Mouse (Mus musculus) forebrain, embryonic 10.5 days (tissue): ENCODE data around the gene Nr4a1. TPM values are rescaled to one million over a fixed set of nuclear protein-coding genes. Genes with fewer than 3 reads are reported as not detected.
A peak's percentile ranks its signal among the peaks of the same experiment; 100 is the strongest.

Experiments used
- DNase-seq: peaks from one replicate; pipeline ENCODE4 v3.0.0-alpha.2; 2017; ENCODE audit warnings: low spot score; ENCODE audit errors: extremely low spot score
- H3K27ac ChIP-seq: fragments of 300-500 bp; sonication (generic); 2 replicates; pipeline ENCODE4 v1.5.1; 2016; ENCODE audit warnings: mild to moderate bottlenecking
- H3K27me3 ChIP-seq: fragments of 300-500 bp; sonication (generic); 2 replicates; pipeline ENCODE4 v1.6.1; 2016; ENCODE audit warnings: mild to moderate bottlenecking; ENCODE audit not compliant: poor library complexity, severe bottlenecking
- H3K36me3 ChIP-seq: fragments of 300-500 bp; sonication (generic); replicated peaks from 2 replicates; pipeline ENCODE4 v1.6.1; 2016; ENCODE audit warnings: mild to moderate bottlenecking, moderate library complexity
- H3K4me1 ChIP-seq: fragments of 300-500 bp; sonication (generic); 2 replicates; pipeline ENCODE4 v1.6.1; 2016
- H3K4me3 ChIP-seq: fragments of 300-500 bp; sonication (generic); 2 replicates; pipeline ENCODE4 v1.5.1; 2016; ENCODE audit warnings: mild to moderate bottlenecking, moderate library complexity
- H3K9me3 ChIP-seq: fragments of 300-500 bp; sonication (generic); 2 replicates; pipeline ENCODE4 v1.6.1; 2016; ENCODE audit warnings: mild to moderate bottlenecking, moderate library complexity
- WGBS: fragments of 180-500 bp; shearing (Covaris S2); methylation state at CpG from one replicate; pipeline ENCODE4 v1.1.7; 2016; 5-methylcytosine and 5-hydroxymethylcytosine counted together
- polyA plus RNA-seq: library from polyadenylated mRNA; unstranded; fragments of >200 nt; fragmentation: Nextera tagmentation; extraction: Ambion mirVana; gene quantifications from 2 replicates; pipeline ENCODE4 v1.2.1, GENCODE M21; 2016

Gene Nr4a1
- polyA plus RNA-seq, 1 experiment from 2014 or later = 5.2 TPM

DNA sequence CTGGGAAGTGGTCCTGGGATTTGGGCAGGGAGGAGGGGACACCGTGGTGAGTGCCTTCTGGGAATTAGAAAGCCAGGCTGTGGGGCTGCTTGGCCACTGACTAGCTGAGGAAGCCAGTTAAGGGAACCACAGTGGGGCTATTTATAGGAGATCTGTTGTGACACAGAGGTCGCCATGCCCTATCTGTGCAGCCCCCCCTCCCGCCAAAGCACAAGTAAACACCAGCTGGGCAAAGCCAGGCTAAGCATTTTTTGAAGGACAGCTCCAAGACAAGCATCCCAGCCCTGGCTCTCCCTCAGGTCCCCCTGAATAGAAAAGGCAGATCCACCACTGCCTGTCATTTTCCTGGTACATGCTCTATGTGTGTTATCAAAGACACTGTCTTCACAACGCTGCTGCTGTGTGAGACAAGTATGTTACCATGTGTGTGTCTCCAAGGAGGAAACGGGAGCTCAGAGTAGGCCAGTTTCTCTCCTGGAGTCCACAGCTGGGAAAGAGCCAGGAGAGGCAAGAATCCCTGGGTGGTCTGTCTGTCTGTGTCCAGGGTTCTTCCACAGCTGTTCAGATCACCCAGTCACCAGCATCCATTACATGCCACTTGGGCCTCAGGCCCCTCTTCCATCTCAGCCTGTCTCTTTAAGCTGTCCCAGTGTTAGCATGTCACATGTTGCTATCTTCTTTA is 5.9 kb upstream of the Nr4a1 start:
- H3K4me3 ChIP-seq = no peak overlapping the region
- no peaks in the 10 kb centered on the region for H3K9me3 ChIP-seq
- WGBS = 52% methylated on average over 5 of the region's 5 CpGs
- peaks cover 18% of the 10 kb centered on the region for H3K27me3 ChIP-seq
- H3K36me3 ChIP-seq = no peaks in the 10 kb centered on the region
- DNase-seq = no peak
- peak overlapping the region; percentile 11; the same call in 1 of the 2 replicates for H3K27ac ChIP-seq
- peaks cover 29% of the 10 kb centered on the region for H3K4me1 ChIP-seq

DNA sequence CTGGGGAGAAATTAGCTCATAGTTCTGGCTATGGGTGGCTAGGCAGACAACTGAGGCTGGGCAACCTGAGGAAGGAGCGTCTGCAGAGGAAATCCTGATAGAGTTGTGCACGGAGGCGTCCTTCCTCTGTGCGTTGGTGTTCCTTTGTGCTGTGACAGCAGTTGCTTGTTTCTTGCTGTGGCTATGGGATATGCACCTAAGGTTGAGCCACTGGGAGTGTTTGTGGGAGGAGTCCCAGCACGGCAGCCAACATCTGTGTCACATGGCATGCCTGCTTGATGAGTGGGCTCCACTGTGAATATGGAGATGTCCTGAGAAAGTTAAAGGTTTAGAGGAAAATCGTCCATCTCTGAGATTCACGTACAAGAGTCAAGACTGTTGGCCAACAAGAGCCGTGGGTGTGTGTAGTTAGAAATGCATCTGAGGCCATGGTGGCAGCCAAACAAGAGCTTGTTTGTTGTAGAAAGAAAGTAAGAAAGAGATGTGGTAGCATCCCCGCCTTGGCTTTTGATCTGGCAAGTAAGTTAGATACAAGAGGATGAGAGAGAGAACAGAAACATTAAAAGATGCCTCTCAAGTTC is 3.8 kb upstream of the Nr4a1 start:
- H3K4me1 ChIP-seq = peaks cover 44% of the 10 kb centered on the region
- no peak for DNase-seq
- H3K4me3 ChIP-seq = no peak overlapping the region
- H3K36me3 ChIP-seq = no peaks in the 10 kb centered on the region
- 85% methylated on average over 9 of the region's 9 CpGs for WGBS
- H3K27me3 ChIP-seq = peaks cover 32% of the 10 kb centered on the region
- H3K9me3 ChIP-seq = no peaks in the 10 kb centered on the region
- H3K27ac ChIP-seq = no peak overlapping the region

DNA sequence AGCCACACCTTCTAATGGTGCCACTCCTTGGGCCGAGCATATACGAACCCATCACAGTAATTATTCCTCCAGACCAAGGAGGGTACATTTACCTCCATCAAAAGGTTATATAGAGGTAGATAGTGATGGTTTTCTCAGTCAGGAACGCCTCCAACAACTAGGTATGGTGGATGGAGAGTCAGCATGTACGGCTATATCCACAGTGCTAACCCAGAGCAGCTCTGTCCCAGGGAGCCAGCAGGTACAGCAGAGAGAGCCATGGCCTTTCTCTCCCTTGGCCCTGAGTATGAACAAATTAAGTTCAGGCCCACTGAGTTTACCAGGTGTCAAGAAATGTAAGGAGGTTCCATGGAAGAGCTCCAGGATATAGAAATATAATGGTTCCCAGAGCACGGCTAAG is 2.1 kb upstream of the Nr4a1 start:
- no peak for DNase-seq
- H3K9me3 ChIP-seq = no peaks in the 10 kb centered on the region
- H3K4me3 ChIP-seq = no peak overlapping the region
- H3K27ac ChIP-seq = no peak overlapping the region
- H3K36me3 ChIP-seq = no peaks in the 10 kb centered on the region
- 90% methylated on average over 5 of the region's 5 CpGs for WGBS
- peaks cover 42% of the 10 kb centered on the region for H3K4me1 ChIP-seq
- H3K27me3 ChIP-seq = peaks cover 38% of the 10 kb centered on the region

DNA sequence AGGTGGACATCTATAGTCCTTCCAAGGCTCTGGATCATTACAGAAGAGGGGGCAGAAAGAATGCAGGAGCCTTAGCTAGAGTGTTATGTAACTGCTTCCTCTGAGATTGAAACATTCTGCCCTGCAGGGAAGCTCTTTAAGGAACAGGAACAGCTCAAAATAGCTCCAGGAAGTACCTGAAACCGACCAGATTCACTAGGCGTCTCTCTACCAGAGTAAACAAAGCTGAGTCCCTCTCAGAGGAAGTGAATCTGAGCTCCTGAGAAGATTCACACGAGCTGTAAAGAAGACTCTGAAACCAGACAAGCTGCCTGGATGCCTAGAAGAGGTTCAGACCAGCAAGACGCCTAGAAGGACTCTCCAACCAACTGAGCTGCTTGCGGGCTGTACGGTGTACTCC is 1.5 kb upstream of the Nr4a1 start:
- no peak for DNase-seq
- WGBS = 89% methylated on average over 6 of the region's 6 CpGs

DNA sequence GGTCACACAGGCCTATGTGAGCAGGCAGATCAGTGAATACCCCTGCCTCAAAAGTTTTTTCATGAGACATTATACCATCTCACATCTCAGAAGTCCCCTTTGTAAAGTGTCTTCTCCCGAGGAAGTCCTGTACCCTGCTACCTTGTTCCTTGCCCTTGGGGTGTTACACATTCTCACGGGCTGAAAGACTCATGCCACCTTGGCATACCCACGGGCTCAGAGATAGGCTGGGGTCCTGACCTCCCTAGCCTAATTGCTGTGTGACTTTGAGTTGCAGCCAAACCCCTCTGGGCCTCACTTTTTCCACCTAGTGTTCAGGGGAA is 545 bp upstream of the Nr4a1 start:
- Histone ChIP-seq H3K9me3 (no peaks in the 10 kb centered on the region), H3K27ac (peak overlapping the region; percentile 90), H3K27me3 (peaks cover 34% of the 10 kb centered on the region), H3K36me3 (0 out of 2 replicates have a peak, but pooled peaks cover 4% of the 10 kb centered on the region), H3K4me1 (peaks cover 30% of the 10 kb centered on the region), H3K4me3 (peak overlapping the region; percentile 69)
- DNase-seq = no peak
- WGBS = 44% methylated on average over 3 of the region's 3 CpGs

More for the DNA sequence above, 1.5 kb upstream of the Nr4a1 start:
- peaks cover 38% of the 10 kb centered on the region for H3K4me1 ChIP-seq
- H3K4me3 ChIP-seq = no peak overlapping the region
- H3K27ac ChIP-seq = no peak overlapping the region
- no peaks in the 10 kb centered on the region for H3K9me3 ChIP-seq
- no peaks in the 10 kb centered on the region for H3K36me3 ChIP-seq
- peaks cover 39% of the 10 kb centered on the region for H3K27me3 ChIP-seq

DNA sequence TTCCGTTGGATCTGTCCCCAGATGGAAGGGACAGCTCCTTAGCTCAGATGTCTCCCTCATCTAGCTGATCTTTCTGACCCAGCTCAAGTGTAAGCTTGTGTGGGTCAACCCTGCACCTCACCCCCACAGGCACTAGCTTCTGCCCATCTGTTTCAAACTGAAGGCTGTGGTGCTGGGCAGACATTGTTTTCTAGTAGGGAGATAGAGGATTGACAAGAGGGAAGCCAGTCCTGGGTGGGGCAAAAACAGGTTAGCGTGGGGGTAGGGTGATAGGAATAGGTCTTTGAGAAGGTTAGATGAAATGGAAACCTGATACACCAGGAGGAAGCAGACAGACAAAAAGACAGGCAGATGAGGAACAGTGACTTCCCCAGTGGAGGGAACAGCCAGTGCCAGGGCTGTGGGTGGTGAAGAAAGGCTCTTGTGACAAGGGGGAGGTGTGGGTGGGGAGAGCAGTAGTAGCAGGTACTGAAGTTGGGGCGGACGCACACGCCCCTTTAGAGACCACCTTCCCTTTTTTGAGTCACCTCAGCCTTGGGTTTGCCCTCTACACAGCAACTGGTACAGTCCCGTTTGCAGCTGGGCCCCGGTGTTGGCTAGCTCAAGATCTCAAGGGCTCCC is 1.9 kb downstream of the Nr4a1 start:
- peaks cover 41% of the 10 kb centered on the region for H3K4me1 ChIP-seq
- 89% methylated on average over 7 of the region's 7 CpGs for WGBS

DNA sequence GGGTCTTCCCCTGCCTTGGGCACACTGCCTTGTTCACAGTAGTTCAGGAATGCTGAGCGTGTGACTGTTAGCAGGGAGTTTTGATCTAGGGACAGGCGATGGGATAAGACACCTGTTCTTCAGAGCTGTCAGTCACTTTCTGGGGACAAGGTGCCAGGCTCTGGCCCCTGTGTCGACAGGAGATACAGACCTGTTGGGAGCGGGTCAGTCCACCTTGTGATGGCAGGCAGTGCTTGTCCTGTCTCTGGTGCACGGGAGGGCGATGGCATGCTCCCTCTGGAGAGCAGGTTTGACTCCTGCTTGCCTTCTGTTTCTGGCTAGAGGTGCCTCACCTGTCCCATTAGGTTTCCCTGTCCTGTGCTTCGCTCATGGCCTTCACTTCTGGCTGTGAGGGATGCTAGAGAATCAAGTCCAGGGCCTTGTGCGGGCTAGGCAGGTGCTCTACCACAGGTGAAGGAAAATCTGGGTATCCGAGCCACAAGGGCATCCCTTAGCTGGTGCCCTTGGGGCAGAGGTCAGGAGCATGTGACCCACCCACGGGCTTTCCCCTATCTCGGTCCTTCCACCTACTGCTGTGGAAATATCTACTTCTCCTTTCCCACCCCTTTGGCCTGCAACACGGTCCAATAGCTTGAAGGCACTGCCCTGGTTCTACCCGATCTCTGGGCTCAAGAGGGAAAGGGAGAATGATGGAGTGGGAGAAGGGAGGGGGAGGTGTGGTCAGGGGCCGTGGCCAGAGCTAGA is 2.6 kb downstream of the Nr4a1 start:
- 82% methylated on average over 14 of the region's 14 CpGs for WGBS
- Histone ChIP-seq H3K27me3 (peaks cover 34% of the 10 kb centered on the region), H3K9me3 (no peaks in the 10 kb centered on the region), H3K4me3 (no peak overlapping the region), H3K27ac (0 out of 2 replicates have a peak overlapping the region, but pooled peaks have one; percentile 44), H3K36me3 (0 out of 2 replicates have a peak, but pooled peaks cover 4% of the 10 kb centered on the region), H3K4me1 (peaks cover 45% of the 10 kb centered on the region)
- DNase-seq = no peak

More for the DNA sequence above, 1.9 kb downstream of the Nr4a1 start:
- H3K4me3 ChIP-seq = no peak overlapping the region
- H3K9me3 ChIP-seq = no peaks in the 10 kb centered on the region
- 0 out of 2 replicates have a peak, but pooled peaks cover 4% of the 10 kb centered on the region for H3K36me3 ChIP-seq
- H3K27ac ChIP-seq = no peak overlapping the region
- peaks cover 34% of the 10 kb centered on the region for H3K27me3 ChIP-seq
- no peak for DNase-seq

DNA sequence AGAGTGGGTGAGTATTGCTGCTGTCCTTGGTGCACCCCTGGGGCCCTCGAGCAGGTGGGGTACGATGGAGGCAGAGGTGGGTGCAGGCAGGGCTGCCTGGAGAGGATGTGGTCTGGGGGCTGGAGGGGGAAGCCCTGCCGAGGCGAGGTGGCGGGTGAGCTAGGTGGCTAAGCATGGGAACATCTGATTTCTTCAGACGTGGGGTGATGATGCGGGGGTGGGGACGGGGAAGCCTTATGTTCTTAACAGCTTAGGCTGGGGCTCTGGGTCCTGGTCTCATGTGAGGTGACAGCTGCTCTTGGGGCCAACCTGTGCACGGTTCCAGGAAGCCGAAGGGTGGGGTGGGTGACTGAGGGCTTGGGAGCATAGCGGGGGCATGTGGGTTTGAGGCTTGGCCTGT is 4.4 kb downstream of the Nr4a1 start:
- H3K27me3 ChIP-seq = peaks cover 18% of the 10 kb centered on the region
- no peak for DNase-seq
- H3K27ac ChIP-seq = no peak overlapping the region
- peaks cover 53% of the 10 kb centered on the region for H3K4me1 ChIP-seq
- no peak overlapping the region for H3K4me3 ChIP-seq
- no peaks in the 10 kb centered on the region for H3K9me3 ChIP-seq
- 0 out of 2 replicates have a peak, but pooled peaks cover 4% of the 10 kb centered on the region for H3K36me3 ChIP-seq
- WGBS = 88% methylated on average over 11 of the region's 11 CpGs

DNA sequence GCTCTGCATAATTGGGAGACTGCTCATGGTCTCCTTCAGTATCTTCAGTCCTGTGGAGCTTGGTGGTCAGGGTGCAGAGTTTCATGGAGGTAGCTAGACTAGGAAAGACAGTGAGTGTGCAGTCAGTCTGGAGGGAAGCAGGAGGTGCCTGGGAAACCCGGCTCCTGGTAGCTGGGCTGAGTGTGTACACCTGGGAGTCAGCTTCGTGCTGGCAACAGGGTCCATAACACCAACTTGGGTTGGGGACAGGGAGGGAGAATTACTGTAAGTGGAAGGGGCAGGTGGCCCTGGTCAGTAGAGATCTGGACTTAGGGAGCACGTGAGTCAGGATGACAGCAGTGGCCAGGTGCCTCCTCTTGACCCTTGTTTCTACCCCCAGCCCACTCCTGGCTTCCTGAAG is 5.9 kb downstream of the Nr4a1 start:
- Histone ChIP-seq H3K4me1 (peaks cover 39% of the 10 kb centered on the region), H3K4me3 (no peak overlapping the region), H3K27me3 (peaks cover 19% of the 10 kb centered on the region), H3K9me3 (no peaks in the 10 kb centered on the region), H3K27ac (no peak overlapping the region), H3K36me3 (0 out of 2 replicates have a peak, but pooled peaks cover 4% of the 10 kb centered on the region)
- no peak for DNase-seq
- 87% methylated on average over 3 of the region's 3 CpGs for WGBS

DNA sequence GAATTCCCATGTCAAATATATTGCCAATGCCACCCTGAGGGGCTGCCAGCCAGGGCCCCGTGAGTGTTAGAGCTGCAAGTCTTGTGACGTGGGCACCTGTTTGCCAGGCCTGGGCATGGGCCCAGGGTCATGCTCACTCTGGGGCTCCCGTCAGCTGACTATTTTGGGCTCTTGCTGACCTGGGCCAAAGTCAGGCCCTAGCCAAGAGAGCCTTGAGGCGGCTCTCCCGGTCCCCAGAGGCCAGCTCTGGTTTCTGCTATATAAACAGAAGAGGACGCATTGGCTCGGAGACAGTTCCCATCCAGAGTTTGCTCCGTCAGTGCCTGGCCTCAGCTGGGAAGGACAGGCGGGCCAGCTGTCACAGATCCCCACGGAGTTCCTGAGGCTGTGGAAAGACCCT is 6.3 kb downstream of the Nr4a1 start:
- no peak overlapping the region for H3K27ac ChIP-seq
- peaks cover 38% of the 10 kb centered on the region for H3K4me1 ChIP-seq
- DNase-seq = no peak
- 77% methylated on average over 10 of the region's 10 CpGs for WGBS
- H3K4me3 ChIP-seq = no peak overlapping the region
- H3K36me3 ChIP-seq = 0 out of 2 replicates have a peak, but pooled peaks cover 4% of the 10 kb centered on the region
- H3K27me3 ChIP-seq = peaks cover 23% of the 10 kb centered on the region
- no peaks in the 10 kb centered on the region for H3K9me3 ChIP-seq

DNA sequence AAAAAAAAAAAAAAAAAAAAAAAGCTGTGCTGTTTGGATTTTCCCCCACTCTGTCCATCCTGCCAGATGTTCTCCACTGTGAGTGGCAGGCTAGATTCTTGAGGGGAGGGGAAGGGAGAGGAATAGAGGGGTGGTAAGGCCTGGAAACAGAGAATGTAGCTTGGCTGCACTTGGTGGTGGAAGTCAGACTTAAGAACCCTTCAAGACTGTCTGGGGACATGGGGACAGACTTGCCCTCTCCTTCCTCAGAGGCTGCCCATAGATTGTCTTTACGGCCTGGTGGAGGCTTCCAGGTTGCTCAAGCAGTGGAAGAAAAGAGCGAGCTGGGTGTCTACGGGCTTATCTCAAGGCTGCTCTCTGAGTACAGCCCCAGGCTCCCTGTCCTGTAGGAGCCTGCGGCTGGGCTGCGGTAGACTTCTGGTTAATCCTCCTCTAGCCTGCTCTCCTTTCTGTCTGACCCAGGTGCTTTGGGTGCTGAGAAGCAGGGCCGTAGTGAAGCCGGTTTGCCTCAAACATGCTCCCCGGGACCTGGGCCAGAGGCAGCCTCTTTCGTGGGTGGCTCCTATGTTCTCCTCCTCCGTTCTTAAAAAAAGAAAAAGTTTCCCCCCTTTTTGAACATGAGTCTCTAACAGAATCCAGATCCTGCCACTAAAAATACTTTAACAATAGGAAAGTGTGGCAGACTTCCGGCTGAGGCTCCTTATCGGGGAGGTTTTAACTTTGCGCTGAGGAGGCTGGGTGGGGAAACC is 7.0 kb downstream of the Nr4a1 start:
- H3K4me1 ChIP-seq = peaks cover 41% of the 10 kb centered on the region
- H3K36me3 ChIP-seq = 0 out of 2 replicates have a peak, but pooled peaks cover 4% of the 10 kb centered on the region
- 64% methylated on average over 13 of the region's 13 CpGs for WGBS
- peak overlapping the region; percentile 68 for H3K27ac ChIP-seq
- peaks cover 30% of the 10 kb centered on the region for H3K27me3 ChIP-seq
- H3K9me3 ChIP-seq = no peaks in the 10 kb centered on the region
- H3K4me3 ChIP-seq = no peak overlapping the region
- DNase-seq = no peak

DNA sequence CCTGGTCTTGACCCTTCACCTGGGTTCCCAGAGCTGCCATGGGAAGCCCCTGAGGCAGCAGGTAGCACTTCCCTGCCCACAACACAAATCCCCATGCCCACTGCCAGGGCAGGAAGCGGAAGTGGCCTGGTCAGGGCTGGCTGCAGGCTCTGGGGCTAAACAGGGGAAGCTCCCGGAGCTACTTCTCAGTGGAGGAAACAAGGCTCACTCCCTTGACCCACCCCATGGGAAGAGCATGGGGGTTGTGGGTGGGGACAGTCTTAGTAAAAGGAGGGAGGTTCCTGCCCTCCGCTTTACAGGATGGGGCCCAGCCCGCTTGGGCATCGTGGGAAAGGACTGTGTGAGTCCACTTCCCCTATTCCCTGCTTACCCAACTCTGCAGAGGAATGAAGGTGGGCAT is 8.4 kb downstream of the Nr4a1 start:
- Histone ChIP-seq H3K4me1 (peaks cover 44% of the 10 kb centered on the region), H3K9me3 (no peaks in the 10 kb centered on the region), H3K27ac (peak overlapping the region; percentile 2; the same call in 1 of the 2 replicates)

More for the DNA sequence above, 8.4 kb downstream of the Nr4a1 start:
- Histone ChIP-seq H3K4me3 (no peak overlapping the region), H3K36me3 (0 out of 2 replicates have a peak, but pooled peaks cover 4% of the 10 kb centered on the region), H3K27me3 (peaks cover 37% of the 10 kb centered on the region)
- no peak for DNase-seq
- 64% methylated on average over 5 of the region's 5 CpGs for WGBS
